Mouse (Mus musculus) myocyte (in vitro differentiated cells): ENCODE data around the gene Gm21897.

Experiments
- CEBPB ChIP-seq: IDR thresholded peaks from 2 replicates; pipeline ENCODE4 v1.6.1; 2011; ENCODE audit warnings: mild to moderate bottlenecking, moderate library complexity; ENCODE audit not compliant: poor library complexity, insufficient read depth, severe bottlenecking
- E2F4 ChIP-seq: IDR thresholded peaks from one replicate; pipeline ENCODE4 v1.6.1; 2011; ENCODE audit warnings: mild to moderate bottlenecking, control low read depth, moderate library complexity; ENCODE audit not compliant: insufficient read depth
- MAX ChIP-seq: IDR thresholded peaks from one replicate; pipeline ENCODE4 v1.6.1; 2011; ENCODE audit warnings: low read depth, mild to moderate bottlenecking, control low read depth
- MYOD1 ChIP-seq, 3 experiments: IDR thresholded peaks; one replicate each; pipeline ENCODE4 v1.6.1; 2011; ENCODE audit warnings: control low read depth in 2 of 3, low read depth in 2 of 3, mild to moderate bottlenecking in 2 of 3, moderate library complexity in 1 of 3; ENCODE audit not compliant: insufficient read length in 2 of 3, control insufficient read depth in 1 of 3
- MYOG ChIP-seq, 3 experiments: IDR thresholded peaks; one replicate each; pipeline ENCODE4 v1.6.1; 2011; ENCODE audit warnings: control low read depth in 2 of 3, low read depth in 2 of 3, mild to moderate bottlenecking in 2 of 3; ENCODE audit not compliant: insufficient read length in 2 of 3, control insufficient read depth in 1 of 3, insufficient read depth in 1 of 3
- POLR2A ChIP-seq: IDR thresholded peaks from one replicate; pipeline ENCODE4 v1.6.1; 2011; ENCODE audit warnings: low read depth, mild to moderate bottlenecking, control low read depth, moderate library complexity; ENCODE audit not compliant: insufficient read length
- POLR2AphosphoS2 ChIP-seq: IDR thresholded peaks from one replicate; pipeline ENCODE4 v1.6.1; 2011; ENCODE audit warnings: low read depth, control low read depth; ENCODE audit not compliant: insufficient read length
- REST ChIP-seq: IDR thresholded peaks from one replicate; pipeline ENCODE4 v1.6.1; 2011; ENCODE audit warnings: mild to moderate bottlenecking, control low read depth, moderate library complexity; ENCODE audit not compliant: insufficient read depth, insufficient read length
- TCF12 ChIP-seq: IDR thresholded peaks from one replicate; pipeline ENCODE4 v1.6.1; 2011; ENCODE audit warnings: mild to moderate bottlenecking, control low read depth; ENCODE audit not compliant: poor library complexity, insufficient read depth, severe bottlenecking
- TCF3 ChIP-seq: IDR thresholded peaks from one replicate; pipeline ENCODE4 v1.6.1; 2011; ENCODE audit warnings: low read depth, control low read depth; ENCODE audit not compliant: insufficient read length
- USF1 ChIP-seq: IDR thresholded peaks from one replicate; pipeline ENCODE4 v1.6.1; 2011; ENCODE audit warnings: low read depth, mild to moderate bottlenecking, control low read depth, moderate library complexity

DNA sequence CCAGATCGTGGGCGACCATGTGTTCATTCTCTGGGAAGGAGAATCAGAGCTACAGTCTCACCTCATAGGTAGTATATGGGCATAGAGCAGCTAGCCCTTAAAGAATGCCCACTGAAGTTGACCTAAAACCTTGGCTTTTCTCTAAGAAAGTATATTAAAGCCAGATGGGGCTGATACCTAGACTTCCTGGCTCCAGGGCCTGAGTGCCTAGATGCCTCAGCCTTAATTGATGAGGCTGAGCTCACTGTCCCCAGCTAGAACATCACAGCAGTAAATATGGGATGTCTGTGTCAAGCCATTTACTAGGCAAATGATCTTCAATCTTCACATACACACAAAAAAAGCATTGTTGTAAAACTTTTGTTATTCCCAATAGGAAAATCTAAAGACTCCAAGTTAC, 32.1 kb downstream of the Gm21897 start:
- no peak for TF ChIP-seq MYOD1 (IDR thresholded peaks at IDR 0.05; ENCODE audit: control insufficient read depth in 1 of 3, insufficient read length in 2 of 3, low read depth in 2 of 3)
- TF ChIP-seq REST, result no peak
- no peak for TF ChIP-seq MAX
- no peak for TF ChIP-seq E2F4
- no peak for TF ChIP-seq POLR2A
- TF ChIP-seq CEBPB, result no peak
- no peak for TF ChIP-seq MYOG (IDR thresholded peaks at IDR 0.05; ENCODE audit: control insufficient read depth in 1 of 3, insufficient read depth in 1 of 3, insufficient read length in 2 of 3, low read depth in 2 of 3)
- TF ChIP-seq USF1, result no peak
- no peak for TF ChIP-seq TCF12
- TF ChIP-seq POLR2AphosphoS2, result no peak
- TF ChIP-seq TCF3, result no peak
